Mouse (Mus musculus) neural tube, embryonic 15.5 days (tissue): ENCODE measurements at regions not wholly inside any gene's neighbourhood (a gene's known extent, or its start where the extent isn't known, plus 50 kb on each side); places are given as distances from the start of the nearest gene placed in this dataset.
"Not testable (repeated sequence)": the region's sequence is repeated elsewhere in the genome, so short reads cannot be mapped to it uniquely, and the experiment has no call there.

ENCODE experiments used
- ATAC-seq: fragments of 200-750 bp; cut with Nextera tagmentation; 2 replicates; pipeline ENCODE4 v1.8.0; 2017; ENCODE audit warnings: mild to moderate bottlenecking, moderate TSS enrichment, moderate library complexity; ENCODE audit not compliant: low FRiP score
- H3K27ac ChIP-seq: fragments of 300-500 bp; sonication (generic); replicated peaks from 2 replicates; pipeline ENCODE4 v1.5.1; 2015; ENCODE audit warnings: mild to moderate bottlenecking, inconsistent platforms
- H3K27me3 ChIP-seq: fragments of 300-500 bp; sonication (generic); replicated peaks from 2 replicates; pipeline ENCODE4 v1.6.1; 2015; ENCODE audit warnings: inconsistent platforms
- H3K36me3 ChIP-seq: fragments of 300-500 bp; sonication (generic); 2 replicates; pipeline ENCODE4 v1.6.1; 2015; ENCODE audit warnings: inconsistent platforms
- H3K4me1 ChIP-seq: fragments of 300-500 bp; sonication (generic); 2 replicates; pipeline ENCODE4 v1.6.1; 2015; ENCODE audit warnings: inconsistent platforms
- H3K4me2 ChIP-seq: fragments of 300-500 bp; sonication (generic); 2 replicates; pipeline ENCODE4 v1.6.1; 2015; ENCODE audit warnings: inconsistent platforms, mild to moderate bottlenecking, moderate library complexity
- H3K4me3 ChIP-seq: fragments of 300-500 bp; sonication (generic); replicated peaks from 2 replicates; pipeline ENCODE4 v1.5.1; 2015; ENCODE audit warnings: mild to moderate bottlenecking, inconsistent platforms
- H3K9ac ChIP-seq: fragments of 300-500 bp; sonication (generic); replicated peaks from 2 replicates; pipeline ENCODE4 v1.6.1; 2015; ENCODE audit warnings: mild to moderate bottlenecking, inconsistent platforms
- H3K9me3 ChIP-seq: fragments of 300-500 bp; sonication (generic); replicated peaks from 2 replicates; pipeline ENCODE4 v1.6.1; 2016; ENCODE audit warnings: inconsistent platforms
- WGBS: fragments of 180-500 bp; shearing (Covaris S2); methylation state at CpG from one replicate; pipeline ENCODE4 v1.1.7; 2015; ENCODE audit warnings: mixed read lengths; 5-methylcytosine and 5-hydroxymethylcytosine counted together

GRCm38 (mm10) chr6:61042667-61043523, 118.1 kb downstream of the Mmrn1 start:
- Histone ChIP-seq H3K27me3 (peaks cover 3% of the 10 kb centered on the region; the same call in 1 of the 2 replicates), H3K36me3 (no peaks in the 10 kb centered on the region), H3K4me3 (no peak overlapping the region), H3K9ac (no peak overlapping the region), H3K27ac (peak overlapping the region; percentile 75), H3K9me3 (no peaks in the 10 kb centered on the region), H3K4me1 (peaks cover 17% of the 10 kb centered on the region), H3K4me2 (peak overlapping the region; percentile 35)
- ATAC-seq = peak; percentile 92
- 13% methylated on average over 15 of the region's 15 CpGs for WGBS

GRCm38 (mm10) chr6:61043524-61044450, 119.0 kb downstream of the Mmrn1 start:
- Histone ChIP-seq H3K4me1 (peaks cover 17% of the 10 kb centered on the region), H3K9ac (no peak overlapping the region), H3K4me2 (peak overlapping the region; percentile 35), H3K27ac (peak overlapping the region; percentile 75), H3K4me3 (no peak overlapping the region), H3K36me3 (no peaks in the 10 kb centered on the region), H3K27me3 (peaks cover 3% of the 10 kb centered on the region; the same call in 1 of the 2 replicates), H3K9me3 (no peaks in the 10 kb centered on the region)
- WGBS = 21% methylated on average over 9 of the region's 9 CpGs
- peak; percentile 67 for ATAC-seq

GRCm38 (mm10) chr6:61047667-61048066, 122.9 kb downstream of the Mmrn1 start:
- not testable (repeated sequence) for H3K36me3 ChIP-seq, H3K4me2 ChIP-seq, H3K4me3 ChIP-seq, H3K27me3 ChIP-seq, H3K27ac ChIP-seq, H3K9ac ChIP-seq, ATAC-seq, H3K9me3 ChIP-seq
- 85% methylated on average over 6 of the region's 6 CpGs for WGBS
- peaks cover 15% of the 10 kb centered on the region for H3K4me1 ChIP-seq

DNA sequence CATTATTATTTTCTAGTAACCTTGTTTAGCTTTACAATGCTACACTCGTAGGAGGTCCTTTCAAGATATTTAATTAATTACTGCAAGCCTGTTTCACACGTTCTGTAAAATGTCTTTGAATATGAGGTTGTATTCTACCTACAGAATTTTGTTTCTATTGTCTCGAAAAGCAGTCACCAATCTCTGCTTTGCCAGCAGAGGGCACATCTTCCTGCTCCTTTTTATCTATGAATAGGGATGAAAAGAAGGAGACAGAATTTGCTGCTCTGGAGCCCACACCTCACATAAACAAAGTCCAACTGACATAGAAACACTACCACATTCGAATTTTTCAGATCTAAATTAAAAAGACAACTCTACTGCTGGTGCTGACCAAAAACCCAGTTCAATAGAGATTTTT, 117.0 kb upstream of the Ccser1 start:
- H3K4me1 ChIP-seq = peaks cover 15% of the 10 kb centered on the region
- H3K27me3 ChIP-seq = no peaks in the 10 kb centered on the region
- 28% methylated on average over 4 of the region's 4 CpGs for WGBS
- H3K4me2 ChIP-seq = no peak overlapping the region
- H3K27ac ChIP-seq = no peak overlapping the region
- no peaks in the 10 kb centered on the region for H3K9me3 ChIP-seq
- ATAC-seq = no peak
- no peak overlapping the region for H3K9ac ChIP-seq
- no peaks in the 10 kb centered on the region for H3K36me3 ChIP-seq
- no peak overlapping the region for H3K4me3 ChIP-seq

DNA sequence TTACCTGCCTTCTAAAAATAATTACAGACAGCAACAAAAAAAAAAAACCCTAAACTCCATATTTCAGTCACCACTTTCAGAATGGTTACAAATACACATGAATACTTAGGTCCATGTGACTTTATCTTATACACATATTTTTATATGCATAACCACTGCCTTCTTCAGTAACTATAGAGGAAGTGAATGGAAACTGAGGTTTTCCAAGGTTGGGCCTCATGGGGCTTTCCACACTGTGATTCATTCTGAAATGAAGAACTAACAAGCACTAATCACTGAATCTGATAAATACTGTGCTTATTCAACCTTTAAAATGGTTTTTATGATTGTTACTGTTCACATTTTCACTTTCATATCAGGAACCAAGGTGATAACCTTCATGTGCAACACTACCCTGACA, 114.4 kb upstream of the Ccser1 start:
- Histone ChIP-seq H3K9ac (no peak overlapping the region), H3K36me3 (no peaks in the 10 kb centered on the region), H3K4me2 (no peak overlapping the region), H3K27me3 (no peaks in the 10 kb centered on the region), H3K4me1 (peaks cover 16% of the 10 kb centered on the region), H3K27ac (no peak overlapping the region), H3K9me3 (no peaks in the 10 kb centered on the region), H3K4me3 (no peak overlapping the region)
- ATAC-seq = no peak

- no peaks in the 10 kb centered on the region for H3K9me3 ChIP-seq
- no peaks in the 10 kb centered on the region for H3K27me3 ChIP-seq
- WGBS = 16% methylated on average over 10 of the region's 10 CpGs
- peaks cover 16% of the 10 kb centered on the region for H3K4me1 ChIP-seq
- H3K27ac ChIP-seq = 0 out of 2 replicates have a peak overlapping the region, but pooled peaks have one; percentile 38
- no peak for ATAC-seq
- no peak overlapping the region for H3K4me3 ChIP-seq
- no peak overlapping the region for H3K9ac ChIP-seq
- H3K4me2 ChIP-seq = no peak overlapping the region
- no peaks in the 10 kb centered on the region for H3K36me3 ChIP-seq
Observed at GRCm38 (mm10) chr6:61066501-61067282, 113.4 kb upstream of the Ccser1 start.

DNA sequence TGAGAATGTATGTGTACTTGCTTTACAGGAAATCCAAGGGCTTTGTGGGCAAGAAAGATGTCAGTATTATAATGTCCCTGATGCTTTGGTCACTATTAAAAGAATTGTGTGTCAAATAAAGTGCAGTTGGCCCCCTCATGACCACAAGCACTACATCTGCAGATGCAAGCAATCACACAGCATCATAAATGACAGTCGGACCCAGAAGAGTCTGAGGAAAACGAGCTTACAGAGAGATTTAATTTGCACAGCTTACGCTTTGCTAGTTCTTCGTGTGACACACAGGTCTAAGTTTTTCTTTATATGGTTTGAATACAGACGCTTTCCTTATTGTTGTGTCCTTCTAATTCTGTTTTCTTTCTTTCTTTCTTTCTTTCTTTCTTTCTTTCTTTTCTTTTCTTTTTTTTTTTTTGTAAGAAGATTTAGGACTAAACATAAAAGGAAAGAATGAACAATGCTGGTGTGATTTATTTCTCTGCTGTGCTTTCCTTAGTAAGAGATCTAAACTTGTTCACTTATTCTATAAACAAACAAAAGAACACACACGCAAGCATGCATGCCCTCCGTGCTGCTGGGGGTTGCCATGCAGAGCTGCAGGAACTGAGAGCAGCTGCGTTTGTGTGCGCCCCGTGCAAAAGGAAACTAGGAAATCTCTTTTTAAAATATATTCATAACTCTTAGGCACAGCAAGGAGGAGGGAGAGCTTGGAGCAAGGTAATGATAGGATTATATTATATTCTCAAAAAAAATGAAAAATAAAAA, 112.6 kb upstream of the Ccser1 start:
- Histone ChIP-seq H3K27ac (0 out of 2 replicates have a peak overlapping the region, but pooled peaks have one; percentile 38), H3K4me2 (0 out of 2 replicates have a peak overlapping the region, but pooled peaks have one; percentile 22)

GRCm38 (mm10) chr6:61068117-61068489, 112.0 kb upstream of the Ccser1 start:
- H3K27me3 ChIP-seq = no peaks in the 10 kb centered on the region
- ATAC-seq = peak; percentile 49
- no peak overlapping the region for H3K9ac ChIP-seq
- 5% methylated on average over 1 of the region's 1 CpGs for WGBS
- H3K4me2 ChIP-seq = 0 out of 2 replicates have a peak overlapping the region, but pooled peaks have one; percentile 22
- peaks cover 16% of the 10 kb centered on the region for H3K4me1 ChIP-seq
- no peak overlapping the region for H3K27ac ChIP-seq
- H3K4me3 ChIP-seq = no peak overlapping the region
- H3K9me3 ChIP-seq = no peaks in the 10 kb centered on the region
- no peaks in the 10 kb centered on the region for H3K36me3 ChIP-seq

More for the DNA sequence above, 112.6 kb upstream of the Ccser1 start:
- Histone ChIP-seq H3K9me3 (no peaks in the 10 kb centered on the region), H3K36me3 (no peaks in the 10 kb centered on the region), H3K9ac (no peak overlapping the region), H3K27me3 (no peaks in the 10 kb centered on the region), H3K4me3 (no peak overlapping the region), H3K4me1 (peaks cover 16% of the 10 kb centered on the region)
- peak; percentile 68 for ATAC-seq
- WGBS = 6% methylated on average over 10 of the region's 10 CpGs

DNA sequence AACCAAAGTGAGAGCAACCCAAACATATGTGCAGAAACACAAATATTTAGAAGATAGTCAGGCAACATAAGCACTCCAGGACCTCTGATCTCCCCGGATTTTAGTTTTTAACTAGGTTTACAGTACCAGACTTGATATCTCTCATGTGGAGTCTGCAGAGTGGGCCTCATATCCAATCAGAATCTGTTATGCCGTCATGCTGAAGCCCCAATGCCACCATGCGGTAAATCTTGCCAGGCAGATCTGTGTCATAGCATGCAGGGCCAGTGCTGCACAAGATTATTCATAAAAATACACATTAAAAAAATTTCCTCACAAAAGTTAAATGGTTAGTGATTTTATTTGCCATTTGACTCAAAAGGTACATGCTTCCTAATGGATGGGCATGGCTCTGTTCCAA, 106.9 kb upstream of the Ccser1 start:
- ATAC-seq = no peak
- H3K36me3 ChIP-seq = no peaks in the 10 kb centered on the region
- WGBS = 86% methylated on average over 3 of the region's 3 CpGs

DNA sequence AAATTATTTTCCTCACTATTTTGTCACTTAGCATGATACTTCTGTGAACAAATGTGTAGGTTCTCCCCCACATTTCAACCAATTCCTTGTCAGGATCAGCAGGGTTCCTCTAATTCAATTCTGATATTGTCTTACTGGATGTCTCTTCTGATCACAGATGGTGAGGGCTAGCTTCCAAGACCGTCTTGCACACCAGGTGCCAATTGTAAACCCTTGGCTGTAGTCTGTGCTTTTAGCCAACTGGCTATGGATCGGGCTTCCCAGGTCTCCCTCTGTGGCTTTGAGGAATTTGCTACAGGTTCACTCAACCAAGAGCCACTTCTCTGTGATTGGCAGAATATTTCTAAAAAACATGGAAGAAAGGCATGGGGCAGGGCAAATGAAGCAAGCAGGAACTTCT, 106.3 kb upstream of the Ccser1 start:
- Histone ChIP-seq H3K4me3 (no peak overlapping the region), H3K36me3 (no peaks in the 10 kb centered on the region), H3K27ac (no peak overlapping the region), H3K9ac (no peak overlapping the region), H3K27me3 (no peaks in the 10 kb centered on the region), H3K9me3 (no peaks in the 10 kb centered on the region), H3K4me1 (no peaks in the 10 kb centered on the region), H3K4me2 (no peak overlapping the region)
- ATAC-seq = no peak
- 70% methylated on average over 2 of the region's 2 CpGs for WGBS

More for the DNA sequence above, 106.9 kb upstream of the Ccser1 start:
- H3K4me1 ChIP-seq = 0 out of 2 replicates have a peak, but pooled peaks cover under 1% of the 10 kb centered on the region
- no peaks in the 10 kb centered on the region for H3K9me3 ChIP-seq
- H3K4me3 ChIP-seq = no peak overlapping the region
- H3K27ac ChIP-seq = no peak overlapping the region
- H3K4me2 ChIP-seq = no peak overlapping the region
- no peak overlapping the region for H3K9ac ChIP-seq
- no peaks in the 10 kb centered on the region for H3K27me3 ChIP-seq
